Mouse (Mus musculus) olfactory bulb, adult 2 months (tissue): Measurements from ENCODE around the gene Sdad1. TPM values are rescaled to one million over a fixed set of nuclear protein-coding genes. Genes with fewer than 3 reads are reported as not detected.
"Not testable (repeated sequence)": the region's sequence is repeated elsewhere in the genome, so short reads cannot be mapped to it uniquely, and the experiment has no call there.

Experiments used
- H3K27ac ChIP-seq: fragments of 200-500 bp; 2 replicates; pipeline ENCODE4 v1.5.1; 2012; ENCODE audit warnings: low read depth, low read length; ENCODE audit not compliant: insufficient read depth
- H3K4me1 ChIP-seq: fragments of 200-500 bp; 2 replicates; pipeline ENCODE4 v1.6.1; 2012; ENCODE audit warnings: low read length; ENCODE audit not compliant: control insufficient read depth, insufficient read depth
- H3K4me3 ChIP-seq: fragments of 200-500 bp; 2 replicates; pipeline ENCODE4 v1.5.1; 2012; ENCODE audit warnings: mild to moderate bottlenecking, low read depth, low read length, moderate library complexity; ENCODE audit not compliant: insufficient read depth
- CTCF ChIP-seq: fragments of 200-500 bp; IDR thresholded peaks from 2 replicates; pipeline ENCODE4 v1.5.1; 2012; ENCODE audit warnings: low read depth, mild to moderate bottlenecking, low read length, moderate library complexity; ENCODE audit not compliant: insufficient read depth
- POLR2A ChIP-seq: fragments of 200-500 bp; IDR thresholded peaks from 2 replicates; pipeline ENCODE4 v1.6.1; 2012; ENCODE audit warnings: mild to moderate bottlenecking, low read depth, low read length, moderate library complexity; ENCODE audit not compliant: insufficient read depth
- WGBS: fragments of 180-500 bp; shearing (Covaris S2); methylation state at CpG from one replicate; pipeline ENCODE4 v1.1.7; 2018; 5-methylcytosine and 5-hydroxymethylcytosine counted together
- polyA plus RNA-seq: library from polyadenylated mRNA; stranded (reverse); fragments of >200 nt; gene quantifications from 2 replicates; pipeline ENCODE4 v1.2.4, GENCODE M21; 2012; ENCODE audit warnings: low replicate concordance; ENCODE audit not compliant: missing spikeins, insufficient read depth, insufficient read length

The Sdad1 gene
- not detected in 2 replicates for polyA plus RNA-seq

DNA sequence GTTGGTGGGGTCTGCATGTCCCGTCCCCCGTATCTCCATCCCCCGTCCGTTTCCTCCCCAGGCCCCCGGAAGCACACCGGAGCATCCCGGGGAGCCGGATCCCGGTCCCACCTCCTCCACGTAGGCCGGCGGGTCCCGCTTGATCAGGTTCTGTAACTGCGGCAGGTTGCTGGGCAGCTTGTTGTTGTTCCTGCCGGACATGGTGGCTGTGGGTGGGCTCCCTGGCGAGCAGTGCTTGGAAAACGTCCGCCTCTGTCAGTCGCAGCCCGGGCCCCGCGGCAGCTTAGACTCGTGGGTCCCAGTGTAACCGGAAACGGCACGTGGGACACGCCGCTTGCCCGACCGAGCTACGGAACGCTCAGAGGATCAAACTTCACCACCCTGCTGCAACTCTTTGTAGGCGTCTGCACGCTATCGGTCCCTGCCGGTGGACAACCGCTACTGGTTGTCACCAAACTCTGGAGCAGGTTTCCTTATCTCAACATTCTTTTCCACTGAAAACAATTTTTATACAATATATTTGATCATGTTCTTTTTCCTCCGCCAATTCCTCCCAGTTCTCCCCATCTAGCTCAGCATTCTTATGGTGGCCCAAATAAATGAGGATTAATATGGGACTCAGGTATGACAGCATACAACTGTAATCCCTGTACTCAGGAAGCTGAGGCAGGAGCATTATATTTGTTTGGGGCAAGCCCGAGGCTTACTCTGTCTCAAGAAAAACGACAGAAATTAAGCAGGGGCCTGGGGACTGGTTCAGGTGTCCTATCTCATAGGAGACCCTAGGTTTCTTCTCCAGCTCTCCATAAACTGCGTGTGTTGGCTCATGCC is at the start of gene Sdad1:
Sdad1 (minus strand) TSS at position 799 of the 831 bp plus-strand sequence.
- 2% methylated on average over 41 of the region's 41 CpGs for WGBS
- Histone ChIP-seq H3K4me1 (peaks cover 4% of the 10 kb centered on the region), H3K4me3 (peak within 1 kb of the TSS; percentile 73), H3K27ac (no peak within 1 kb of the TSS)
- TF ChIP-seq CTCF: peak; percentile 33; the same call in 1 of the 2 replicates
- TF ChIP-seq POLR2A: peak; percentile 39

DNA sequence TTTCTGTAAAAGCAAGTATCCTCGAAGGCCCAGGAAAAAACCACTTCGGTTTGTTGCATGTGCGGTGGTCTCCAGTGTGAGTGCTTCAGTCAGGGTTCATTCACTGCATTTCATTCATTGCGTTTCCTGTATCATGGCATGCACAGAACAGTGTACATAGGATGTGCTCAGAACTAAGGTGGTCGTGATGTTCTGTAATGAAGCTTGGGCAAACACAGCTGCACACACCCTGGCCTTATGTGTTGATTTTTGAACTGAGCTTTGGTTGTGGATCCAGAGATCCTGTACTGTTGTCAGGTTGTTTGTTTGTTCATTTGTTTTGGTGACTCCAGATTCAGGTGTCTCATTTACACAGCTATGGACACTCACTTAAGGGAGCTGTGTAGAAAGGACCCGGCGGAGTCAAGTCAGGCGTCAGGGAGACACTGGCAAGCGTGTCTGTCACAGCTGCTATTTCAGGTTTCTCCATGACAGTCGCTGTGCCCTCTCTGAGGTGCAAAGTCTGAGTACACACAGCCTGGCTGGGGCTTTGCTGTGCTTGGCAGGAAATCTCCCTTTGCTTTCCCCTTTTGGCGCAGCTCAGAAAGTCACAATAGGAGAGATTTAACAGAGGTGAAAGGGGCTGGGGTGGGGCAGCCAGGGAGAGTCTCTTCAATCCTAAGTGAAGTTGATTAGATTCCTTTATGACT is 48.6 kb upstream of the Sdad1 start:
- WGBS: 83% methylated on average over 11 of the region's 11 CpGs
- no peak for TF ChIP-seq CTCF
- TF ChIP-seq POLR2A: no peak
- Histone ChIP-seq H3K4me1 (no peaks in the 10 kb centered on the region), H3K27ac (no peak overlapping the region), H3K4me3 (no peak overlapping the region)

DNA sequence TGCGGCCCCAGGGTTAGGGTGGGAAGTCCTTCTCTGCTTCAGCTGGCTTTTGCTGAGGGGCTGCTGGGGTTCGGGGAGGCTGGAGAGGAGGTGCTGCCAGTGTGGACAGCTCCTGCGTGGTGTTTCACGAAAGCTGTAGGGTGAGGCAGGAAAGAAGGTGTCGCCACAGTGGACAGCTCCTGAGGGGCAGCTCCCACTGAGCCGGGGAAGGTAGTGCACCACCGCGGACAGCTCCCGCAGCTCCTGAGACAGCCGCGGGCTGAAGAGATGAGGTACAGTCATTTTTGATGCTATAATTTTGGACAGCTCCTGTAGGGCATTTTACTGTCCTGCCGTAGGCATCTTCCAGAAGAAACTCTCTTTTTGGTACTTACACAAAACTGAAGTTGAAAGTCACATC is 47.8 kb upstream of the Sdad1 start:
- Histone ChIP-seq H3K4me3 (no peak overlapping the region), H3K4me1 (peaks cover 3% of the 10 kb centered on the region), H3K27ac (no peak overlapping the region)
- 60% methylated on average over 12 of the region's 12 CpGs for WGBS
- TF ChIP-seq CTCF (no peak), POLR2A (no peak)

DNA sequence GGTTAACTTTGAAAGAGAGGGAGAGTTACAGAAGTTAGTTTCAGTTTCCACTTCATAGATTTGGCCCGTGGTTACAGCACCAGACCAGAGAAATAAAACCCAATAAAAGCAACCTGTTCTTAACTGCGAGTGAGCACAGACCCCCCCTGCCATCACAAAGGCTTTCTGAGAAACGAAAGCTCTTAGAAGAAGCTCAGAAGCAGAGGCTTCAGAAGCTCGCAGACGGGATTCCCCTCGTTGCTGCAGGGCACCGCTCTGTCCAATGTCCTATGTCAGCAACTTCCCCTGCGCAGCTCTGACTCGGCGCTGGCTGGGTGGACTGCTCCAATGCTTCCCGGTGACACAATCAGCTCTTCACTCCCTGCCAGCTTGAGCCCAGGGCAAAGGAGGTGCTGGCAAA is 43.2 kb upstream of the Sdad1 start:
- no peak for TF ChIP-seq CTCF
- TF ChIP-seq POLR2A: no peak
- Histone ChIP-seq H3K4me3 (peak overlapping the region; percentile 33), H3K4me1 (peaks cover 7% of the 10 kb centered on the region), H3K27ac (no peak overlapping the region)
- WGBS: 13% methylated on average over 11 of the region's 11 CpGs

DNA sequence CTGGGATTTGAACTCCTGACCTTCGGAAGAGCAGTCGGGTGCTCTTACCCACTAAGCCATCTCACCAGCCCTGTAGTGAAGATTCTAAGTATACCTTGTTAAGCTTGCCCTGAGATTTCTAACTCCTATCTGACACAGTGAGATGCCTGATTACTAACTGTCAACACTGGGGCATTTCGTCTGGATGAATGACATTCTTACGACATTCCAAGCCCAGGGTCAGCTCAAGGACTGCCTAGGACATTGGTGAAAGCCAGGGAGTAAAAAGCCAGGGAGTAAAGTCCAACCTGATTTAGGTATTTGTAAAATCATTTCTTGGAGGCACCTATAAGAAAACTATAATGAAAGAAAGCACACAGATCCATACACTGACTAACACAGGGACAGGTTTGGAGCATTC is 42.4 kb upstream of the Sdad1 start:
- not testable (repeated sequence) for H3K27ac ChIP-seq, H3K4me1 ChIP-seq, H3K4me3 ChIP-seq
- 91% methylated on average over 4 of the region's 4 CpGs for WGBS

DNA sequence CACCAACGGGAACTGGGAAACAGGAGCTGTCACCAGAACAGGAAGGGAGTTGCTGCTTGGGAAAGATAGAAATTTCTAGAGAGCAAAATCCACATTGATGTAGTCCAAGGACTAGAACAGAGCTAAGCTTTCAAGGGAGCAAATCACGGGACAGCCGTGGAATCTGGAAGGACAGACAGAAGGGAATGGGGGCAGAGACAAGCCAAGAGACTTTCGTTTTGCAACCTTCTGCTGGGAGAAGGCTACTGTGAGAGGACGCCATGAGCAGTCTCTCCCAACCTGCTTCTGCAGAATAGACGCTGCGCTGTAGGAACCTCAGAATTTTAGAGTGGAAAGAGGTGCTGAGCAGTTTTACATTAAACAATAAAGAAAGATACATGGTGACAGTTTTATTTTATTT is 39.5 kb upstream of the Sdad1 start:
- Histone ChIP-seq H3K4me3 (no peak overlapping the region), H3K4me1 (peaks cover 7% of the 10 kb centered on the region), H3K27ac (no peak overlapping the region)
- WGBS: 92% methylated on average over 7 of the region's 7 CpGs
- no peak for TF ChIP-seq POLR2A
- TF ChIP-seq CTCF: no peak

DNA sequence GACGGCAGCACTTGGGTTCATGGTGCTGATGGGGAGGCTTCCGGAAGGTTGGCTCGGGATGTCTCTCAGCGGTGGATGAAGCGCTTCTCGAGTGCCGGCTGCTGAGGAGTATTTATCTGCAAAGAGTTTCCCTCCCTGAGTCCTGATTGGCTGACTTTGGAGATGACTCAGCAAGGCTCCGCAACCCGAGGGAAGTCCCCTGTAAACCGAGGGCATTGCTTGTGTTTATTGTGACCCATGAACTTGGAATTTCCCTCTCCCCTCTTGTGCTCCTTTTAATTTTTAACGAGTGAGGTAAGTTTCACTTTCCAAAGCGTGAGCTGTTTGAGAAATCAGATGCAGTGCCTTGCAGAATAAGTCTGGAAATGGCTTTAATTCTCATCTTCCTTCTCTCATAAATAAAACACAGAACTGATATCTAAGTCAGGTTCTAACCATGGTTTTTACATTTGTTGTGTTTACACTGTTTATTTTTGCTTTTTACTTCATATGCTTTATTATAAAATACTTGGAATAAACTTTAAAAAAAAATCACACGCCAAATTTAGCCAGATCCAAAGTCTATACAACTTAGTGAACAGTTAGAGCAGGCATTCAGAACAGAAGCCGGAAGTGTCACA is 38.6 kb upstream of the Sdad1 start, which contains the start of gene Cxcl10:
Cxcl10 (minus strand) TSS at position 96 of the 620 bp plus-strand sequence.
- 8% methylated on average over 14 of the region's 14 CpGs for whole genome bisulfite sequencing
- TF ChIP-seq POLR2A (no peak), CTCF (no peak)
- H3K4me3 ChIP-seq: peak within 1 kb of the TSS; percentile 38
- no peak within 1 kb of the TSS for H3K27ac ChIP-seq
- peaks cover 7% of the 10 kb centered on the region for H3K4me1 ChIP-seq

DNA sequence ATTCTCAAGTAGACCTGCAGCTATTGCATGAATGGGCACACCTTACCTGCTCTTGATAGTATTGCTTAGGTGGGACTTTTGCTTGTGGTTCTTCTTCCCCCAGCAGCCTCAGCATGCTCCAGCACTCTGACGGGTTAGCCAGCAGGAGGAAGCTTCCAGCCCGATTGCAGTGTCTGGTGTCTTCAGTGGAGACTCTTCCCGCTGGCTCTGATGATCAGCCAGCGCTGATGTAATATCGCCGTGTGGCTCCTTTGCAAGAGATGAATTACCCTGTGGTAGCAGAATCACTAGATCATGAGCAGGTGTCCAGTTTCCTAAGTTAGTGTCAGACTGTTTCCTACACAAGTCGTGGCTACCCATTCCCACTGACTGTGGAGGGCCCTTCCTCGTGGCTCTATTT is 34.7 kb upstream of the Sdad1 start:
- Histone ChIP-seq H3K4me1 (peaks cover 3% of the 10 kb centered on the region), H3K4me3 (no peak overlapping the region), H3K27ac (no peak overlapping the region)
- TF ChIP-seq POLR2A: no peak
- no peak for TF ChIP-seq CTCF
- WGBS: 90% methylated on average over 8 of the region's 8 CpGs

DNA sequence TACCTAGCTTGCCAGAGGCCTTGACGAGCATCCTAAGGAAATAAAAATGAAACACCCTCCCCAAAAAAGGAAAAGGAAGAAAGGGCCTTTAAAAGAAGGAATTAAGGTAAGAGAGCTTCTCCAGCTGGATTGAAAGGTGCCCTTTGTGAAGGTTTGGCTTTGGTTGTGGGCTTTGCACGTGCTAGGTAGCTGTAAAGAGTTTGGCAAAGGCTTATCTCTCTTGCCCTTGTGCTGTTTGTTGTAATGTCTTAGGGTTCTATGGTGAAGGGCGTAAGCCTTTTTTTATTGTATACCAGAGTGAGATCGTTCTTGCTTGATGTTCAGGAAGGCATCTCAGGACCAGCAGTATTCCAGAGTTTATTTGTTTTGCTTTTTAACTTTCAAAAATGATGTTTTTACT is 30.3 kb upstream of the Sdad1 start:
- 77% methylated on average over 4 of the region's 4 CpGs for WGBS
- Histone ChIP-seq H3K4me3 (no peak overlapping the region), H3K4me1 (no peaks in the 10 kb centered on the region), H3K27ac (no peak overlapping the region)
- TF ChIP-seq CTCF: no peak
- no peak for TF ChIP-seq POLR2A
